Mouse (Mus musculus): Measurements from ENCODE around the gene Stard13. TPM values are rescaled to one million over a fixed set of nuclear protein-coding genes. Genes with fewer than 3 reads are reported as not detected.

Stard13 gene
- polyA plus RNA-seq, 1 experiment from 2014 or later, result 19.1 TPM

DNA sequence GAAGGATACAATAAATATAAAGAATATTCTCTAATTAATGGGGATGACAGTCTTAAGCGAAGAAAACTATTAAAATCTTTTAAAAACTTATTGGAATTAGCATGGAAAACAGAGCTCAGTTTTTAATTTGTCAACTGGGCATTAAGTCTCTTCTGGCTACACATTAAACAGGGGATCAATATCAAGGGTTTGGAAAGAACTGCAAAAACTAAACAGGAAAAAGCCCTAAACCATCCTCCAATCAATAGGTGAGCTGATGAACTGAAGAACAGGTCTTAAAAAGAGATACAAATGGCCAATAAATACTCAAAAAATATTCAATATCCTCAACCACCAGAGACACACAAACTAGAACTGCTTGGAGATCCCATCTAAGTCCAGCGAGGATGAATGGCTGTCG lies 56.5 kb downstream of the Stard13 start:
- H3K9me3 ChIP-seq (replicated peaks; ENCODE audit: control insufficient read depth, low read length), result no peaks in the 10 kb centered on the region
- no peaks in the 10 kb centered on the region for H3K27me3 ChIP-seq (ENCODE audit: control insufficient read depth, insufficient read depth, low read length)
- no peaks in the 10 kb centered on the region for H3K36me3 ChIP-seq (ENCODE audit: control insufficient read depth, insufficient read depth, low read length)
- H3K4me3 ChIP-seq (replicated peaks; ENCODE audit: low read length), result no peak overlapping the region
- no peak overlapping the region for H3K9ac ChIP-seq (ENCODE audit: low read length)
- 92% methylated on average over 3 of the region's 3 CpGs for WGBS
- no peak for ATAC-seq (ENCODE audit: insufficient read depth, low FRiP score)
- no peak overlapping the region for H3K4me2 ChIP-seq (ENCODE audit: low read depth, low read length)
- H3K27ac ChIP-seq (ENCODE audit: low read length), result no peak overlapping the region
- peaks cover 17% of the 10 kb centered on the region; the same call in 1 of the 2 replicates for H3K4me1 ChIP-seq (ENCODE audit: control insufficient read depth, insufficient read depth, low read length)

DNA sequence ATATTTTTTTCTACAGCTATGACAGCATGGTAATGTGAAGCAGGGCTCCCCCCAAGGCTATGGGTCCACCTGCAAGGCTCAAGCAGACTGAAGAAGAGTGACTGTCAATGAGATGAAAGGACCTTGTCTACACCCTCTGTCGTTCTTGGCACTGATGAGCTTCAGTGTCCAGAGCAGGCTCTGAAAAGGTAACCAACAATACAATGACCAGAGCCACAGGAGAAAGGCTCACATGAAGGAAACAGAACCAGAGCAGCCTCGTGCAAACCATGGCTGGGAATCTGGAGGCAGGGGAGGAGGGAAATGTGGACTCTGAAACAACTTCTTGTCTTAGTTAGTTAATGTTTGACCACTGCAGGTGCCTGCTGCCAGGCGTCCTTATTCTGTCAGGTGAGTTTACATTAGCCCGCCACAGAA lies 57.7 kb downstream of the Stard13 start:
- 38% methylated on average over 4 of the region's 4 CpGs for WGBS
- H3K9ac ChIP-seq (ENCODE audit: low read length), result no peak overlapping the region
- no peak overlapping the region for H3K4me2 ChIP-seq (ENCODE audit: low read depth, low read length)
- H3K4me3 ChIP-seq (replicated peaks; ENCODE audit: low read length), result no peak overlapping the region
- H3K36me3 ChIP-seq (ENCODE audit: control insufficient read depth, insufficient read depth, low read length), result no peaks in the 10 kb centered on the region
- peaks cover 17% of the 10 kb centered on the region; the same call in 1 of the 2 replicates for H3K4me1 ChIP-seq (ENCODE audit: control insufficient read depth, insufficient read depth, low read length)
- no peaks in the 10 kb centered on the region for H3K27me3 ChIP-seq (ENCODE audit: control insufficient read depth, insufficient read depth, low read length)
- no peaks in the 10 kb centered on the region for H3K9me3 ChIP-seq (replicated peaks; ENCODE audit: control insufficient read depth, low read length)
- peak overlapping the region; percentile 43 for H3K27ac ChIP-seq (ENCODE audit: low read length)
- ATAC-seq (ENCODE audit: insufficient read depth, low FRiP score), result peak; percentile 86; the same call in 1 of the 2 replicates

DNA sequence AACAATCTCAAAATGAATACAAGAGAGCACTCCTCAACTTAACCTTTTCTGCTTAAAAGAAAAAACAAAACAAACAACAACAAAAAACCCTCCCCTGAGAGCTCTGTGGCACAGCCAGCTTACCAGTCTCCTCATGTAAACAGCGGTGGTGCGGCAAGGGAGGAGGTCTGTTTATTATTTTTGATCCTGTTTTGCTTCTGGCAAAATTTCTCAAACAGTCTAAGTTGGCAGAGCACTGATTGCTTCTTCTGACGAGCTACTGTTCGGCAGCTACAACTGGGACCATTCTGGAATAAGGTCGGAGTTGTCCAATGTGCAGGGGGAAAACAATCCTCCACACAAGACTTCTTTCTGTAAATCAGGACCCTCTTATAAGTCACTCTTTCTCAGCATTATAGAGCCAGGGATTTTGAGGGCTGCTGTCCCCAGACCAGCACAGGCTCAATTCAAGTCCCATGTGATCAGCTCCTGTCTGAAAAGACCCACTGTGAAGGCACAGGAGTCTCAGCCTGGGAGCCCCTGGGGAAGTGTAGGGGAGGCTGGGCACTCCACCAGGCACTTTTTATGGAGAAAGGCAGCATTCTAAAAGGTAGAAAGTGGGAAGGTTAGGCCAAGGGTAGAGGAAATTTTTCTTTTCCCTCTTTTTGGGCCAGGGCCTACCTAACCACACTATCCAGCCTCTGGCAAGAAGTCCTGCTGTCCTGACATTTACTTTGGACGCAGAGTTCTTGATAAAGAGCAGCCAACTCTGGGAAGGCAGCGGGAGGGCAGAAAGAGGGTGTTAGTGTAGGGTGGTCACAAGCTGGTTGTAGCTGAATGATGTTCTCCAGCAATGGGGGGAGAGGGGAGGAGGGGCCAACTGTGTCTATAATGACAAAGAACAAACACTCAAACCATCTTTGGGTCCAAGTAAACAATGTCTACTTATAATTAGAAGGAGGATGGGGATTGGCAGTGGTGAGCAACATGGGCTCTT lies 58.9 kb downstream of the Stard13 start:
- H3K9me3 ChIP-seq (replicated peaks; ENCODE audit: control insufficient read depth, low read length), result no peaks in the 10 kb centered on the region
- 53% methylated on average over 7 of the region's 7 CpGs for WGBS
- no peak for ATAC-seq (ENCODE audit: insufficient read depth, low FRiP score)
- no peak overlapping the region for H3K9ac ChIP-seq (ENCODE audit: low read length)
- H3K27me3 ChIP-seq (ENCODE audit: control insufficient read depth, insufficient read depth, low read length), result no peaks in the 10 kb centered on the region
- H3K4me3 ChIP-seq (replicated peaks; ENCODE audit: low read length), result no peak overlapping the region
- H3K36me3 ChIP-seq (ENCODE audit: control insufficient read depth, insufficient read depth, low read length), result no peaks in the 10 kb centered on the region
- H3K4me2 ChIP-seq (ENCODE audit: low read depth, low read length), result no peak overlapping the region
- H3K27ac ChIP-seq (ENCODE audit: low read length), result peak overlapping the region; percentile 43
- H3K4me1 ChIP-seq (ENCODE audit: control insufficient read depth, insufficient read depth, low read length), result peaks cover 17% of the 10 kb centered on the region; the same call in 1 of the 2 replicates

DNA sequence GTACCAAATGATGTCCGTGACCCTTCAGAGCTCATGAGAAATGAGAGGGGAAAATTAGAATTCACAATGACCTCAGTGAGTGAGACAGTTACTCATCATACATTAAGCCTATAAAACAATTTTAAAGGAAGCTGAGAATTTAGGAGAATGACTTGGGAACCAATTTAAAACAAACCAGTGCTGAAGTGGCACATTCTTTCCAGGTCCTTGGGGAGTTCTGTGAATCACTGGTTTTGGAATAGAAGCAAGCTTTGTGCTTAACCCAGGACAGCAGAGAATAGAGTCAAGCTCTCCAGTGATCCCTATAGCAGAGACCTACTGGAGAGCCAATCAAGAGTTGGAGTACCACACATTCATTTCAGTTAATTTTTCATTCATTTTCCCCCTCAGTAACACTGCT lies 59.9 kb downstream of the Stard13 start:
- ATAC-seq (ENCODE audit: insufficient read depth, low FRiP score), result no peak
- peaks cover 17% of the 10 kb centered on the region; the same call in 1 of the 2 replicates for H3K4me1 ChIP-seq (ENCODE audit: control insufficient read depth, insufficient read depth, low read length)
- no peak overlapping the region for H3K4me2 ChIP-seq (ENCODE audit: low read depth, low read length)
- no peak overlapping the region for H3K4me3 ChIP-seq (replicated peaks; ENCODE audit: low read length)
- H3K27me3 ChIP-seq (ENCODE audit: control insufficient read depth, insufficient read depth, low read length), result no peaks in the 10 kb centered on the region
- 76% methylated on average over 1 of the region's 1 CpGs for WGBS
- no peaks in the 10 kb centered on the region for H3K36me3 ChIP-seq (ENCODE audit: control insufficient read depth, insufficient read depth, low read length)
- H3K9me3 ChIP-seq (replicated peaks; ENCODE audit: control insufficient read depth, low read length), result no peaks in the 10 kb centered on the region
- H3K9ac ChIP-seq (ENCODE audit: low read length), result no peak overlapping the region
- 0 out of 2 replicates have a peak overlapping the region, but pooled peaks have one; percentile 15 for H3K27ac ChIP-seq (ENCODE audit: low read length)

DNA sequence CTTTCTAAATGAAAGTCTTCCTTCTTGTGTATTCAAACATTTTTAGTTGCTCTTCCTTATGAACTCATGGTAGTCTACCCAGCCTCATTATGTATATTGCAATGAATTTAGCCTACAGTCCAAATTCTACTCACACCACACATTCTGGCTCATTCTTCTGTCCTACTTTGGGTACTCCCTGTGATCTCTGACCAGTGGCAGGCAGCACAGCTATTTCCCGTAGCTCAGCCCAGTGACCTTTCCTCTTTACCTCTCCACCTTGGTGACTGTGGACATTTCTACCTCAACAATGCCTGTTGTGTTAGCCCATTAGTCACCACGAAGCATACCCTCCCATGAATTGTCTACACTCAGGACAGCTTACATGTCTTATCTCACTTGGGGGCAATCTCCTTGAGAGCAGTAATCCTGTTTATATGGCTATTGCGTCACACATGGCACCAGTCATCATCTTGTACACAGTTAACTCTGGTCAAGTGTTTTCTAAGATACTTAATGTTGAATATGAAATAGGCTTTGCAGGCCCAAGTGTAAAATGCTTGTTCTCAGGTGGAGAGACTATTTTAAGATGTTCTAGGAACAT lies 63.4 kb downstream of the Stard13 start:
- no peak overlapping the region for H3K9ac ChIP-seq (ENCODE audit: low read length)
- H3K4me1 ChIP-seq (ENCODE audit: control insufficient read depth, insufficient read depth, low read length), result peaks cover 37% of the 10 kb centered on the region
- H3K27me3 ChIP-seq (ENCODE audit: control insufficient read depth, insufficient read depth, low read length), result no peaks in the 10 kb centered on the region
- WGBS, result 73% methylated on average over 3 of the region's 3 CpGs
- no peak overlapping the region for H3K4me2 ChIP-seq (ENCODE audit: low read depth, low read length)
- ATAC-seq (ENCODE audit: insufficient read depth, low FRiP score), result no peak
- H3K4me3 ChIP-seq (replicated peaks; ENCODE audit: low read length), result no peak overlapping the region
- no peaks in the 10 kb centered on the region for H3K36me3 ChIP-seq (ENCODE audit: control insufficient read depth, insufficient read depth, low read length)
- no peaks in the 10 kb centered on the region for H3K9me3 ChIP-seq (replicated peaks; ENCODE audit: control insufficient read depth, low read length)
- no peak overlapping the region for H3K27ac ChIP-seq (ENCODE audit: low read length)

DNA sequence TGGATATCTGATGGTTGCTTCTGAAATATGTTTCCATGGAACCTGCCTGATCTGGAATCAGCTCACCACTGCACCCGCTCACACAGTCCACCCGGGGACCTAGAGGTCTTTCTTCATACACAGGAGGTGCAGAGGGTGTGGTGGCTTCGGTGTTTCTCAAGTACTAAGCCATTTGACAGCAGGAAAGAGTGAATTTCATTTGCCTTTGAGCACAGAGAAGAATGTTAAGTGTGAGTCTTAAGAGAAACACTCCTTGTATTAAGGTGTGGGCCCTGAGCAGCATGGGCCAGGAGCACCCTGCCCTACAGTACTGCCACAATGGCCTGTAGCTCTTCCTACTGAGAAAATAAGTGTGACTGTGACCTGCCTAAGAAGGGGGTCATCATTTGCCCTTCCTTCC lies 65.4 kb downstream of the Stard13 start:
- Histone ChIP-seq H3K27ac (ENCODE audit: low read length) (no peak overlapping the region), H3K4me1 (ENCODE audit: control insufficient read depth, insufficient read depth, low read length) (peaks cover 25% of the 10 kb centered on the region), H3K4me2 (ENCODE audit: low read depth, low read length) (no peak overlapping the region), H3K9me3 (replicated peaks; ENCODE audit: control insufficient read depth, low read length) (no peaks in the 10 kb centered on the region), H3K36me3 (ENCODE audit: control insufficient read depth, insufficient read depth, low read length) (no peaks in the 10 kb centered on the region), H3K9ac (ENCODE audit: low read length) (no peak overlapping the region), H3K4me3 (replicated peaks; ENCODE audit: low read length) (no peak overlapping the region), H3K27me3 (ENCODE audit: control insufficient read depth, insufficient read depth, low read length) (no peaks in the 10 kb centered on the region)
- ATAC-seq (ENCODE audit: insufficient read depth, low FRiP score), result no peak
- 68% methylated on average over 3 of the region's 3 CpGs for WGBS

DNA sequence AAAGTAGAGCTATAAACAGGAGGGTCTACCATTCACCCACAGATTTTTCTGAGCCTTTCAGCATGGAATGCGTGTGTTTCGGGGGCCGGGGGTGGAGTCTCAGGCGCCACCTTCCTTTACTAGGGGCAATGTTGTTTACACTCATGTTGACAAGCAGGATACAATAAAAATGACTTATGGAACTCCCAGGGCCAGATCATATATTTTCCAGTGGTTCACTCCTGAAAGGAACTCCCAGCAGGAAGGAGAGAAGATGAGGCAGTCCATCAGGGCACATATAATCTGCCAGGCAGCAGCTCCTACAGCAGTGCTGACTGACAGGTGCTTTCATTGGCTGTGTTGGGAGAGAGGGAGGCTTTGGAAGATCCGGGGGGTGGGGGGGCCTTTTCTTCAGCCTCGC lies 66.0 kb downstream of the Stard13 start:
- H3K4me2 ChIP-seq (ENCODE audit: low read depth, low read length), result no peak overlapping the region
- 60% methylated on average over 6 of the region's 6 CpGs for WGBS

DNA sequence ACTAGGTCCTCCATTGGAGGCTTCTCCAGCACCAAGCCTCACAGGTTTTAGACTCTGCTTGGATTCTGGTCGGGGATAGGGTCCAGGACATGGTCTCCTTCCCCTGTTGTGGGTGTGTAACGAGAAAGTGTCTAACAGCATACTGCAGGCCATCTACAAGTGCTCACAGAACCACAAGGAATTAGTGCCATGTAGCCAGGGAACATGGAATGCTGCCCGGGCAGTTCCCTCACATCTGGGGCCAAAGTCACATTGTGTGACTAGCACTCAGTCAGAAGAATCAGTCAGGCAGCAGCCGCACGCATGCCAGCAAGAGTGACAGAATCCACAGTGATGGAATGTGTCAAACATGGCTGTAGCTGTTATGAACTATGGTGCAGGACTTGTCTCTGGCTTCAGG lies 67.4 kb downstream of the Stard13 start:
- no peaks in the 10 kb centered on the region for H3K36me3 ChIP-seq (ENCODE audit: control insufficient read depth, insufficient read depth, low read length)
- no peaks in the 10 kb centered on the region for H3K9me3 ChIP-seq (replicated peaks; ENCODE audit: control insufficient read depth, low read length)
- no peak overlapping the region for H3K4me2 ChIP-seq (ENCODE audit: low read depth, low read length)
- no peak overlapping the region for H3K9ac ChIP-seq (ENCODE audit: low read length)
- peaks cover 25% of the 10 kb centered on the region for H3K4me1 ChIP-seq (ENCODE audit: control insufficient read depth, insufficient read depth, low read length)
- no peak overlapping the region for H3K27ac ChIP-seq (ENCODE audit: low read length)
- peak; percentile 40; the same call in 1 of the 2 replicates for ATAC-seq (ENCODE audit: insufficient read depth, low FRiP score)
- H3K4me3 ChIP-seq (replicated peaks; ENCODE audit: low read length), result no peak overlapping the region
- WGBS, result 59% methylated on average over 5 of the region's 5 CpGs
- H3K27me3 ChIP-seq (ENCODE audit: control insufficient read depth, insufficient read depth, low read length), result no peaks in the 10 kb centered on the region

More for the DNA sequence above, 66.0 kb downstream of the Stard13 start:
- Histone ChIP-seq H3K36me3 (ENCODE audit: control insufficient read depth, insufficient read depth, low read length) (no peaks in the 10 kb centered on the region), H3K27me3 (ENCODE audit: control insufficient read depth, insufficient read depth, low read length) (no peaks in the 10 kb centered on the region), H3K4me3 (replicated peaks; ENCODE audit: low read length) (no peak overlapping the region), H3K9ac (ENCODE audit: low read length) (no peak overlapping the region), H3K4me1 (ENCODE audit: control insufficient read depth, insufficient read depth, low read length) (peaks cover 25% of the 10 kb centered on the region), H3K27ac (ENCODE audit: low read length) (no peak overlapping the region), H3K9me3 (replicated peaks; ENCODE audit: control insufficient read depth, low read length) (no peaks in the 10 kb centered on the region)
- no peak for ATAC-seq (ENCODE audit: insufficient read depth, low FRiP score)

DNA sequence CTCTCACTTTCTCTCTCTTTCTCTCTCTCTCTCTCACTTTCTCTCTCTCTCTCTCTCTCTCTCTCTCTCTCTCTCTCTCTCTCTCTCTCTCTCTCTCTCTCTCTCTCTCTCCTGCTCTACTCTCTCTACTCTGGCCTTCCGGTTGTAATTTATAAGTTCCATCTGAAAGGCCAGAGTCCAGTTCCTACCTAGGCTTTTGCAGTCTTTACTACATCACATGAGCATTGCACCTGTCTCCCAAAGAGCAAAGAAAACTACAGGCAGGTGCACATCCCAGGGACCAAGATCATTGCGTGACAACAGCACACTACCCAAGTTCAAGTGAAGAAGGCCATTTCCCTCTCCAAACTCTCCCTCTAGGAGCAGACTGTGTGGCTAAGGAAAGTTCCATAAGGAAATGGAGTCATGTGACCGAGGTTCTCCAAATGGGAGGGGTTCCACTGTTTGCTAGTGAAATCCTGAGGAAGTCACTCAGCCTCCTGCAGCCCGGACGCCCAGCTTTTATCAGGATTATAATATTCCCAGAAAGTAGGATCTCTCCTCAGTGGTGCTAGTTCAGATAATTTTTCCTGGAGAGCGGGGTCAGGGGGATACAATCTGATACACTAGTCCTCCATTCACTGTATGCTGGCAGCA lies 68.1 kb downstream of the Stard13 start:
- no peak overlapping the region for H3K9ac ChIP-seq (ENCODE audit: low read length)
- H3K27ac ChIP-seq (ENCODE audit: low read length), result no peak overlapping the region
- no peak overlapping the region for H3K4me2 ChIP-seq (ENCODE audit: low read depth, low read length)
- no peak for ATAC-seq (ENCODE audit: insufficient read depth, low FRiP score)
- no peaks in the 10 kb centered on the region for H3K9me3 ChIP-seq (replicated peaks; ENCODE audit: control insufficient read depth, low read length)
- 80% methylated on average over 6 of the region's 6 CpGs for WGBS
- H3K4me1 ChIP-seq (ENCODE audit: control insufficient read depth, insufficient read depth, low read length), result peaks cover 25% of the 10 kb centered on the region
- H3K27me3 ChIP-seq (ENCODE audit: control insufficient read depth, insufficient read depth, low read length), result no peaks in the 10 kb centered on the region
- no peak overlapping the region for H3K4me3 ChIP-seq (replicated peaks; ENCODE audit: low read length)
- H3K36me3 ChIP-seq (ENCODE audit: control insufficient read depth, insufficient read depth, low read length), result no peaks in the 10 kb centered on the region
